Mouse (Mus musculus) myocyte (in vitro differentiated cells): Measurements from ENCODE around the gene Akr1c14. TPM values are rescaled to one million over a fixed set of nuclear protein-coding genes. Genes with fewer than 3 reads are reported as not detected.

ENCODE experiments used
- H3K27me3 ChIP-seq: one replicate; pipeline ENCODE4 v1.6.1; 2011; ENCODE audit not compliant: control insufficient read depth, insufficient read depth, insufficient read length
- H3K36me3 ChIP-seq: one replicate; pipeline ENCODE4 v1.6.1; 2011; ENCODE audit not compliant: control insufficient read depth, insufficient read depth
- H3K4me2 ChIP-seq: one replicate; pipeline ENCODE4 v1.6.1; 2011; ENCODE audit warnings: low read depth, control low read depth
- H3K4me3 ChIP-seq: one replicate; pipeline ENCODE4 v1.5.1; 2011; ENCODE audit warnings: mild to moderate bottlenecking, control low read depth, moderate library complexity
- H3K79me2 ChIP-seq: one replicate; pipeline ENCODE4 v1.6.1; 2011; ENCODE audit not compliant: control insufficient read depth, insufficient read depth
- H3ac ChIP-seq: one replicate; pipeline ENCODE4 v1.6.1; 2011; ENCODE audit not compliant: control insufficient read depth, insufficient read length
- CEBPB ChIP-seq: IDR thresholded peaks from 2 replicates; pipeline ENCODE4 v1.6.1; 2011; ENCODE audit warnings: mild to moderate bottlenecking, moderate library complexity; ENCODE audit not compliant: poor library complexity, insufficient read depth, severe bottlenecking
- E2F4 ChIP-seq: IDR thresholded peaks from one replicate; pipeline ENCODE4 v1.6.1; 2011; ENCODE audit warnings: mild to moderate bottlenecking, control low read depth, moderate library complexity; ENCODE audit not compliant: insufficient read depth
- MAX ChIP-seq: IDR thresholded peaks from one replicate; pipeline ENCODE4 v1.6.1; 2011; ENCODE audit warnings: low read depth, mild to moderate bottlenecking, control low read depth
- MYOD1 ChIP-seq, 3 experiments: IDR thresholded peaks; one replicate each; pipeline ENCODE4 v1.6.1; 2011; ENCODE audit warnings: control low read depth in 2 of 3, low read depth in 2 of 3, mild to moderate bottlenecking in 2 of 3, moderate library complexity in 1 of 3; ENCODE audit not compliant: insufficient read length in 2 of 3, control insufficient read depth in 1 of 3
- MYOG ChIP-seq, 3 experiments: IDR thresholded peaks; one replicate each; pipeline ENCODE4 v1.6.1; 2011; ENCODE audit warnings: control low read depth in 2 of 3, low read depth in 2 of 3, mild to moderate bottlenecking in 2 of 3; ENCODE audit not compliant: insufficient read length in 2 of 3, control insufficient read depth in 1 of 3, insufficient read depth in 1 of 3
- POLR2A ChIP-seq: IDR thresholded peaks from one replicate; pipeline ENCODE4 v1.6.1; 2011; ENCODE audit warnings: low read depth, mild to moderate bottlenecking, control low read depth, moderate library complexity; ENCODE audit not compliant: insufficient read length
- POLR2AphosphoS2 ChIP-seq: IDR thresholded peaks from one replicate; pipeline ENCODE4 v1.6.1; 2011; ENCODE audit warnings: low read depth, control low read depth; ENCODE audit not compliant: insufficient read length
- REST ChIP-seq: IDR thresholded peaks from one replicate; pipeline ENCODE4 v1.6.1; 2011; ENCODE audit warnings: mild to moderate bottlenecking, control low read depth, moderate library complexity; ENCODE audit not compliant: insufficient read depth, insufficient read length
- SRF ChIP-seq: IDR thresholded peaks from one replicate; pipeline ENCODE4 v1.6.1; 2011; ENCODE audit warnings: low read depth; ENCODE audit not compliant: control insufficient read depth, insufficient read length
- TCF12 ChIP-seq: IDR thresholded peaks from one replicate; pipeline ENCODE4 v1.6.1; 2011; ENCODE audit warnings: mild to moderate bottlenecking, control low read depth; ENCODE audit not compliant: poor library complexity, insufficient read depth, severe bottlenecking
- TCF3 ChIP-seq: IDR thresholded peaks from one replicate; pipeline ENCODE4 v1.6.1; 2011; ENCODE audit warnings: low read depth, control low read depth; ENCODE audit not compliant: insufficient read length
- USF1 ChIP-seq: IDR thresholded peaks from one replicate; pipeline ENCODE4 v1.6.1; 2011; ENCODE audit warnings: low read depth, mild to moderate bottlenecking, control low read depth, moderate library complexity
- polyA plus RNA-seq: library from polyadenylated mRNA; unstranded; fragments of >200 nt; fragmentation: generic; extraction: Trizol; gene quantifications from one replicate; pipeline ENCODE4 v1.2.1, GENCODE M21; 2012; ENCODE audit warnings: missing spikeins

The Akr1c14 gene
- polyA plus RNA-seq, 1 experiment = 0.05 TPM

DNA sequence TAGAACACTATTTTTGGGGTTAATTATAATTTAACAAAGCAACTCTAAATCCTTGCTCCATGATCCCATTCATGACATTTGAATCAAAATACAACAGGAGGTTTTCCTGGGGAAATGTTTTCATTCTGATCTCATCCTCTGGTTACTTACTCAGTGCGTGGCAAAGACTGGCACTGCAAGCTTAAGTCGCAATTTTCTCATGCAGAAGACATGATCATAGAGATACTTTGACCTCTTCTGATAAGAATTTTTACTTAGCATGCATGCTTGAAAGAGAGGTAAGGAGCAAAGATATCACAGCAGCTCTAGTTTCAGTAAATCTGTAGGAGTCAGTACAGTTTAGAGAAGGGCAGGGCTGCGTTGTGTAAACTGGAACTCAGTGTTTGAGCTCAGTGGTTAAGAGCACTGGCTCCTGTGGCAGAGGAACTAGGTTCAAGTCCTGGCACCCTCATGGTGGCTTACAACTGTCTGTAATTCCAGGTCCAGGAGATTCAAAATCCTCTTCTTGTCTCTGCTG, 11.5 kb downstream of the Akr1c14 start:
- no peaks in the 10 kb centered on the region for H3K36me3 ChIP-seq
- no peaks in the 10 kb centered on the region for H3K27me3 ChIP-seq
- H3K4me2 ChIP-seq = peak overlapping the region; percentile 47
- no peak overlapping the region for H3K4me3 ChIP-seq
- H3ac ChIP-seq = no peak overlapping the region
- no peaks in the 10 kb centered on the region for H3K79me2 ChIP-seq
- TF ChIP-seq TCF3 (no peak), SRF (no peak), REST (no peak), CEBPB (no peak), TCF12 (no peak), MAX (no peak)

DNA sequence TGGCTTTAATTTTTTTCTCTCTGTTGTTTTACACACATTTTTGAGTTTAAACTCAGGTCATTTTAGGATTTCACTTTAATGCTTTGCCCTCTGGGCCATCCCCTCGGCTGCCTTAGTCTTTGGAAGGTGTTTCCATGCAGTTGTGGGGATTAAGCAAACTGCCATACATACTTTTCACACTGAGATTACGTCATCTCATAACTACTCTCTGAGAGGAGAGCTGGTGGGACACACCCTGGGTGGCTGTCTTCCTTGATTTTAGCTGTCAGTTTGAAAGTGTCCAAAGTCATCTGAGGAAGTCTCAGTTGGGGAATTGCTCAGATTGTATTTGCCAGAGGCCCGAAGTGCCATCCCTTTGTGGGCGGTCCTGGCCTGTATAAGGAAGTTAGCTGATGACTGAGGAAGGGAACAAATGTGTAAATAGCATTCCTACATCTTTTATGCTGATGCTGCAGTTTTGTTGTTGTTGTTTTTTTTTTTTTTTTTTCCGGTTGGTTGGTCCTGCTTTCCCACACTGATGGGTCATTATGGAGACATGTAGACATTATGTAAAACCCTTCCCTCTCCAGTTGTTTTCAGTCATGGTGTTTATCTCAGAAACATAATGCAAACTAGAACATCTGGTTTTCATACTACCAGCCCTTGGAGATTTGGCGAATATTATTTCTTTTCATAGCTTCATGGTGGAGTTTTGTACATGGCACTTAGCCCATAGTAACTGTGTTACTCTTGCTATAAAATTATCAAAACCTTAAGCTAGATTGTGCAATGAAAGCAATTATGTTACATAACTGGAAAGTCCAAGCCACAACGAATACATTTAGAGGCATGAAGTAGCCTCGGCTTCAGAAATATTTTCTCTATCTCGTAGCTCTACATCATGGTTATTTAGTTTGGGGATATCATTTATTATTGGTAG, 28.0 kb downstream of the Akr1c14 start:
- no peak for TF ChIP-seq POLR2AphosphoS2
- TF ChIP-seq E2F4 = no peak
- TF ChIP-seq CEBPB = no peak
- no peak for TF ChIP-seq USF1
- TF ChIP-seq POLR2A = no peak
- no peak for TF ChIP-seq MAX
- TF ChIP-seq SRF = no peak
- TF ChIP-seq TCF3 = no peak
- no peak for TF ChIP-seq MYOD1 (IDR thresholded peaks at IDR 0.05; ENCODE audit: control insufficient read depth in 1 of 3, insufficient read length in 2 of 3, low read depth in 2 of 3)
- TF ChIP-seq TCF12 = no peak
- no peak for TF ChIP-seq REST
- TF ChIP-seq MYOG (IDR thresholded peaks at IDR 0.05; ENCODE audit: control insufficient read depth in 1 of 3, insufficient read depth in 1 of 3, insufficient read length in 2 of 3, low read depth in 2 of 3) = no peak
- Histone ChIP-seq H3K79me2 (no peaks in the 10 kb centered on the region), H3K36me3 (no peaks in the 10 kb centered on the region), H3K27me3 (no peaks in the 10 kb centered on the region), H3ac (no peak overlapping the region), H3K4me2 (no peak overlapping the region), H3K4me3 (no peak overlapping the region)

DNA sequence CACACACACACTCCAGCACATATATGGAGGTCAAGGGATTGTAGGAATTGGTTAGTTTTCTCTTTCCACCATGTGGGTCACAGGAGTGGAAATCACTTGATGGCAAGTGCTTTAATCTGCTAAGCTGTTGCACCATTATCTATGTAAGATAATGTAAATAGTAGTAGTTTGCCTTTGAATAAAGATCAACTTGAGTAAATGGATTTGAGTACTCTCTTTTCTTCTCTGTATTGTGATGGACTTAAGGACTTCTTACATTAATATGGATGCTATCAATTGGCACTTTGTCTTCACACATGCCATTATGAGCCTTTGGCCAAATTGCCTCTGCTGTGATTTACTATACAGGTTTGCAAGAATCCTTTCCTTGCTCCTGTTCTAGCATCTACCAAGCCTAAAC, 31.1 kb downstream of the Akr1c14 start:
- H3K27me3 ChIP-seq = no peaks in the 10 kb centered on the region
- no peaks in the 10 kb centered on the region for H3K36me3 ChIP-seq
- no peak overlapping the region for H3ac ChIP-seq
- TF ChIP-seq SRF (no peak), E2F4 (no peak), MAX (no peak), USF1 (no peak), POLR2AphosphoS2 (no peak), TCF12 (no peak), TCF3 (no peak), POLR2A (no peak), REST (no peak), MYOG (IDR thresholded peaks at IDR 0.05; ENCODE audit: control insufficient read depth in 1 of 3, insufficient read depth in 1 of 3, insufficient read length in 2 of 3, low read depth in 2 of 3) (no peak), CEBPB (no peak), MYOD1 (IDR thresholded peaks at IDR 0.05; ENCODE audit: control insufficient read depth in 1 of 3, insufficient read length in 2 of 3, low read depth in 2 of 3) (no peak)
- no peak overlapping the region for H3K4me3 ChIP-seq
- no peak overlapping the region for H3K4me2 ChIP-seq
- H3K79me2 ChIP-seq = no peaks in the 10 kb centered on the region

DNA sequence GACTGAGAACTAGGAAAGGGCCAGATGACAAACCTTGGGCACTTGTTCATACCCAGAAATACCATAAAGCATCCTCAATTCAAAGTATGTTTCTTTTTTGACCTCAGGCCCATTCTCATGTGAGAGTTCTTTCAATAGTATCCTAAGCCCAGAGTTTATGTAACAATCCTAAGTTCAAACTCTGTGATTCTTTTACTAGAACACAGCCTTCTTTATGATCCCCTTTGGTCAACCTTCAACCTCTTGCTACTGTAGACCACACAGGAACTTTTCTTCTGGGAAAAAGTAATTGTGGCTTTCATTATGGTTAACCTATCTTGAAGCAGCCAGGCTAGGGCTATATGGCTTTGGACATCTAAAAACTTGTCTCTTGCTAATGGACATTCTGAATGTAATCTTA, 52.9 kb downstream of the Akr1c14 start:
- no peaks in the 10 kb centered on the region for H3K79me2 ChIP-seq
- TF ChIP-seq TCF12 = no peak
- TF ChIP-seq POLR2A = no peak
- TF ChIP-seq SRF = no peak
- TF ChIP-seq POLR2AphosphoS2 = no peak
- TF ChIP-seq CEBPB = no peak
- no peak for TF ChIP-seq USF1
- TF ChIP-seq TCF3 = no peak
- TF ChIP-seq REST = no peak
- no peak for TF ChIP-seq E2F4
- no peak for TF ChIP-seq MAX
- no peak for TF ChIP-seq MYOG (IDR thresholded peaks at IDR 0.05; ENCODE audit: control insufficient read depth in 1 of 3, insufficient read depth in 1 of 3, insufficient read length in 2 of 3, low read depth in 2 of 3)
- TF ChIP-seq MYOD1 (IDR thresholded peaks at IDR 0.05; ENCODE audit: control insufficient read depth in 1 of 3, insufficient read length in 2 of 3, low read depth in 2 of 3) = no peak
- no peak overlapping the region for H3K4me3 ChIP-seq
- H3ac ChIP-seq = no peak overlapping the region
- H3K4me2 ChIP-seq = no peak overlapping the region
- H3K36me3 ChIP-seq = no peaks in the 10 kb centered on the region
- H3K27me3 ChIP-seq = no peaks in the 10 kb centered on the region
